Mouse (Mus musculus): Measurements from ENCODE around the gene Garem2.
A peak's percentile ranks its signal among the peaks of the same experiment; 100 is the strongest.

The Garem2 gene

GRCm38 (mm10) chr5:30153222-30153621 lies 48.3 kb downstream of the Garem2 start:
- no peak for DNase-seq (ENCODE audit: low spot score in 2 of 2)

DNA sequence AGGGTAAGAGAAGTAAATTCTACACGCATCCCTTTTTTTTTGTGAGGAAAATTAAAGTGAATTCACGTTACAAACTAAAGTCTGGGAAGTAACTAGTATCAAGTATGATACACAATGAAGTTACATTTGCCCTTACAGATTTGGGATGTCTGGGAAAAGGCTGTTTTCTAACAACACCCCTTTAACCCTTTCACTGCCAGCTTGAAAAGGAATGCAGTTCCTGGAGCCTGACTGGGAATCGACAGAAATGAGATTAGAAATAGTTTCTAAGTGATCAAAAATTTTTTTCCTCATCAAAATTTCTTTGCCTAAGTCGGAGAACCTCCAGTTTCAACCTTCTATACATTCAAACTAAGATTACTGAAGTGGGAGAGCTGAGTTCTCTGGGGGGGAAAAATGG lies 49.1 kb downstream of the Garem2 start:
- no peak for DNase-seq (ENCODE audit: low spot score in 2 of 2)

- DNase-seq (ENCODE audit: low spot score in 2 of 2): peak; percentile 76 to 92
Observed at GRCm38 (mm10) chr5:30154474-30155394, 49.8 kb downstream of the Garem2 start, which contains the start of the genes Hadha and Hadhb. Gene Hadha (minus strand): TSS chr5:30155162. Gene Hadhb (plus strand): TSS chr5:30155248.

GRCm38 (mm10) chr5:30155395-30155792 lies 50.4 kb downstream of the Garem2 start:
- DNase-seq (ENCODE audit: low spot score in 2 of 2): no peak

- DNase-seq (ENCODE audit: low spot score in 2 of 2): no peak
Observed at GRCm38 (mm10) chr5:30155821-30156629, 51.1 kb downstream of the Garem2 start.

- no peak for DNase-seq (ENCODE audit: low spot score in 2 of 2)
Observed at GRCm38 (mm10) chr5:30159601-30160000, 54.6 kb downstream of the Garem2 start.

DNA sequence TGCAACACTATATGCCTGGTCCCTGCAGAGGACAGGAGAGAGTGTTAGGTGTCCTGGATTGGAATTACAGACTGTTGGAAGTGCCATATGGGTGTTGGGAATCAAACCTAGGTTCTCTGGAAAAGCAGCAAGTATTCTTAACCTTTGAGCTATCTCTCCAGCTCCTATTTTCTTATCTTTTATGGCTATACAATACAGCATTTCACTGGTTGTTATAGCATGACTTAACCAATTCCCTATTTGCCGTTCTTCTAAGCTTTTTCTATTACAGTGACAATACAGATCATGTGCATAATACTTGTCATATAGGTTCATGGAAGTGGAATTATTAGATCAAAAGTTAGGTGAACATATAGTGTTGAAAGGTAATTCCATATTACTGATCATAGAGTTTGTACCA lies 56.9 kb downstream of the Garem2 start:
- DNase-seq (ENCODE audit: low spot score in 2 of 2): no peak

DNA sequence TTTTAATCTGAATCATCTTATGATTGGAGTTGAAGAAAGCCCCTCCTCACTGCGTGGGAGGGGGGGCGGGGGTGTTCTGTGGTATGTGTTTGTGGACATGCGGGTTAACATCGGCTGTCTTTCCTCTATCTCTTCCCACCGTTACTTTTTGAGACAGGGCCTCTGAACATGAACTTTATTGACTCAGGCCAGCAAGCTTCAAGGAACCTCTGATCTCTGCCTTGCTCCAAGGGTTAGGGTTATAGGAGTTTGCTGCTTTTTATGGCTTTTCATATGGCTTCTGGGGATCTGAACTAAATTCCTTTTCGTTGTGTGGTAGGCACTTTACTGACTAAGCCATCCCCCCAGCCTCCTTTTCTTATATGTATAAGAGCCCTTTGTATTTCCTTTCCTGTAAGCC lies 57.4 kb downstream of the Garem2 start:
- no peak for DNase-seq (ENCODE audit: low spot score in 2 of 2)

DNA sequence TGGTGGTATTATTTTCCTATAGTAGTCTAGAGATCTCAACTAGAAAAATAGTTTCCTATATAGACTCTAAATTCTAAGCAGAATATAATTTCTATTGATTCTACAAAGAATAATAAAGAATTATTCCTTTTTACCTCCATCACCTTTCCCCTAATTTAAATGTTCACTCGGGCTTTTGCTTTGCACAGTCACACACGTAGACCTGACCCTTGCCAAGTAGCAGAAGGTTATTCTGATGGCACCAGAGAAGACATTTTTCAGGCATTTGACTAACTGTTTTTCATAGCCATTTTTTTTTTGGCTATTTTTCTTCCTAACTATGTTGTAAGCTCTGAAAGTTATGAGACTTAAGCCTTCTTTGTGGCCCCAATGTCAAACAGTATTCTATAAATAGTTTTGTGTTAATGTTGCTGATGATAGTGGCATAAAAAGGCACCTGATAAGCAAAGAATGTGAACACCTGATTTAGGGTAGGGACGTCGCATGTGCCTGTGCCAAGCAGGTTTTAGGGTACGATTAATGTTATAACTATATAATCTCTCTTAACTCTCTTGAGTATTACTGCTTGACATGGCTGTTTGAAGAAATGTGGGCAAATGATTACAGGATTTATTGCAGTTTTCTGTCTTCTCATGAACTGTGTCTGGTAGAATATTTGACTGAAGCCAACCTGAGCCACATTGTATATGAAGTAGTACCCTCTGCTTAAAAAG lies 60.4 kb downstream of the Garem2 start:
- DNase-seq (ENCODE audit: low spot score in 2 of 2): no peak

Data from left cerebral cortex, adult 9 months (tissue).